Mouse (Mus musculus): ENCODE measurements around the gene Rfx4. TPM values are rescaled to one million over a fixed set of nuclear protein-coding genes. Genes with fewer than 3 reads are reported as not detected.

Gene Rfx4
- polyA plus RNA-seq, 1 experiment from 2014 or later, result not detected

DNA sequence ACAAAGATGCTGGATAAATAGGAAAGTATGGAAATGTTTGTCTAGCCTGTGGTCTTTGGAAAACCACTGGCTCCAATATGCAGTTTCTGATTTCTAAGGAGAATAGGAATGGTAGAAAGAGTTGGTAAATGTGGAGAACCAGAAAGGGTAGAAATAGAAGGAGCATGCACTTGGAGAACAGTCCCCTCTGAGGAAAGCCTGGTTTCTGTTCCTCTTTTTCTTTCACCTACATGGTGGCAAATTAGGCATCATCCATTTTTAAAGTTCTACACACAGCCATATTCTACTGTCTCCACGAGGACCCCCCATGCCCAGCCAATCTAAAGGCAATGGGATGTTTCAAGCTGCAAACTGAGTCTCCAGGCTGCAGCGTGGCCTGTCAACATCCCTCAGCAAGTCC is 81.5 kb downstream of the Rfx4 start:
- H3K27ac ChIP-seq (ENCODE audit: low read length), result no peak overlapping the region
- no peaks in the 10 kb centered on the region for H3K9me3 ChIP-seq (replicated peaks; ENCODE audit: control insufficient read depth, low read length)
- no peak for ATAC-seq (ENCODE audit: low read depth)
- H3K4me1 ChIP-seq (ENCODE audit: control insufficient read depth, low read depth, low read length), result no peaks in the 10 kb centered on the region
- WGBS (ENCODE audit: insufficient replicate concordance), result 37% methylated on average over 2 of the region's 2 CpGs
- H3K4me2 ChIP-seq (ENCODE audit: low read depth, low read length), result no peak overlapping the region
- H3K4me3 ChIP-seq (ENCODE audit: low read depth, low read length), result no peak overlapping the region
- no peaks in the 10 kb centered on the region for H3K36me3 ChIP-seq (ENCODE audit: control insufficient read depth, insufficient read depth)
- no peaks in the 10 kb centered on the region for H3K27me3 ChIP-seq (ENCODE audit: control insufficient read depth, insufficient read depth, low read depth, low read length)
- H3K9ac ChIP-seq (ENCODE audit: low read depth, low read length), result no peak overlapping the region

DNA sequence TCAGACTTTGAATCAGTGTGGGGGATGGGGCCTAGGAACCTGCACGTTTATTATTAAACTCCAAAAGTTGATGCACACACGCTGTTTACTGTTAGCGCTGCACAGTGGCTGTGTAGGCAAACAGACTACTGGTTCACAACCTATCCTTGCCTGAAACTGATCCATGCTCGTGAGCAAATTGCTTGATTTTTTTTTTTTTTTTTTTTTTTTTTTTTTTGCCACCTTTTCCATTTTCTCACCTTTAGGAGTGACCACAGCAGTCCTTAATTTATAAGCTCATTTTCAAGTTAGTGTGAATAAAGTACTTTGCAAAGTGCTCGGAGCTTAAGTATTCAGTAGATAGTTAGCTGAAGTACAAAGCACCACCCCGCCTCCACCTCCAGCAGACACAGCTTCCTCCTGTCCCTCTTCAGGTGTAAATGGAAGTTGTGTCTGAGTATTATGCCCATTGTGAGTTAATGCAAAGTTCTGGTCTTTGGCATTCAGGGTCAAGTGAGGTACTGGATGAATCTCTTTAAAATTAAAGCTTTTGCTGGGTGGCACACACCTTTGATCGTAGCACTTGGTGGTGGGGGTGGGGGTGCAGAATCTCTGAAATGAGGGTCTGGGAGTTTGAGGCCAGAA is 83.1 kb downstream of the Rfx4 start:
- H3K27me3 ChIP-seq (ENCODE audit: control insufficient read depth, insufficient read depth, low read depth, low read length), result no peaks in the 10 kb centered on the region
- whole genome bisulfite sequencing (ENCODE audit: insufficient replicate concordance), result 55% methylated on average over 7 of the region's 7 CpGs
- H3K9ac ChIP-seq (ENCODE audit: low read depth, low read length), result no peak overlapping the region
- H3K36me3 ChIP-seq (ENCODE audit: control insufficient read depth, insufficient read depth), result no peaks in the 10 kb centered on the region
- no peaks in the 10 kb centered on the region for H3K9me3 ChIP-seq (replicated peaks; ENCODE audit: control insufficient read depth, low read length)
- ATAC-seq (ENCODE audit: low read depth), result no peak
- no peaks in the 10 kb centered on the region for H3K4me1 ChIP-seq (ENCODE audit: control insufficient read depth, low read depth, low read length)
- no peak overlapping the region for H3K4me2 ChIP-seq (ENCODE audit: low read depth, low read length)
- H3K27ac ChIP-seq (ENCODE audit: low read length), result no peak overlapping the region
- no peak overlapping the region for H3K4me3 ChIP-seq (ENCODE audit: low read depth, low read length)

DNA sequence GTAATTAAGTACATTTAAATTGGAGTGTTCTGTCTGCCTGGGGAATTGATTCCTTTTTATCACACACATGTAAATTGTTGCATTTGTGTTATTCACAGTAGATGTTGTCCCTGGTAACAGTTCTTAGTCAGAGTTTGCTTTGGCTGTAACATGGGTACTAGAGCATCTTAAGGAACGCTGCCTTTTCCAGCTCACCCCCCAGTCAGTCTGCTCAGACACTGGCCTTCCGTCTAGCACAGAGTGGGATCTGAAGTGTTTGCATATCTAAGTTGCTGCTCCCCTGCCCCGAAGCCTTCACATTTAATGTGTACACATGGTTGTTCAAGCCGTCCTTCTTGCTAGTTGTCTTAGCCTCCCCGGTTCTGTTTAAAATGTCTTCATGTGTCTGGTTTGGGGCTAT is 90.8 kb downstream of the Rfx4 start:
- no peak overlapping the region for H3K4me3 ChIP-seq (ENCODE audit: low read depth, low read length)
- H3K4me1 ChIP-seq (ENCODE audit: control insufficient read depth, low read depth, low read length), result no peaks in the 10 kb centered on the region
- H3K27me3 ChIP-seq (ENCODE audit: control insufficient read depth, insufficient read depth, low read depth, low read length), result no peaks in the 10 kb centered on the region
- no peak overlapping the region for H3K27ac ChIP-seq (ENCODE audit: low read length)
- H3K9me3 ChIP-seq (replicated peaks; ENCODE audit: control insufficient read depth, low read length), result no peaks in the 10 kb centered on the region
- H3K36me3 ChIP-seq (ENCODE audit: control insufficient read depth, insufficient read depth), result no peaks in the 10 kb centered on the region
- no peak for ATAC-seq (ENCODE audit: low read depth)
- H3K9ac ChIP-seq (ENCODE audit: low read depth, low read length), result no peak overlapping the region
- 60% methylated on average over 5 of the region's 5 CpGs for WGBS (ENCODE audit: insufficient replicate concordance)
- H3K4me2 ChIP-seq (ENCODE audit: low read depth, low read length), result no peak overlapping the region

DNA sequence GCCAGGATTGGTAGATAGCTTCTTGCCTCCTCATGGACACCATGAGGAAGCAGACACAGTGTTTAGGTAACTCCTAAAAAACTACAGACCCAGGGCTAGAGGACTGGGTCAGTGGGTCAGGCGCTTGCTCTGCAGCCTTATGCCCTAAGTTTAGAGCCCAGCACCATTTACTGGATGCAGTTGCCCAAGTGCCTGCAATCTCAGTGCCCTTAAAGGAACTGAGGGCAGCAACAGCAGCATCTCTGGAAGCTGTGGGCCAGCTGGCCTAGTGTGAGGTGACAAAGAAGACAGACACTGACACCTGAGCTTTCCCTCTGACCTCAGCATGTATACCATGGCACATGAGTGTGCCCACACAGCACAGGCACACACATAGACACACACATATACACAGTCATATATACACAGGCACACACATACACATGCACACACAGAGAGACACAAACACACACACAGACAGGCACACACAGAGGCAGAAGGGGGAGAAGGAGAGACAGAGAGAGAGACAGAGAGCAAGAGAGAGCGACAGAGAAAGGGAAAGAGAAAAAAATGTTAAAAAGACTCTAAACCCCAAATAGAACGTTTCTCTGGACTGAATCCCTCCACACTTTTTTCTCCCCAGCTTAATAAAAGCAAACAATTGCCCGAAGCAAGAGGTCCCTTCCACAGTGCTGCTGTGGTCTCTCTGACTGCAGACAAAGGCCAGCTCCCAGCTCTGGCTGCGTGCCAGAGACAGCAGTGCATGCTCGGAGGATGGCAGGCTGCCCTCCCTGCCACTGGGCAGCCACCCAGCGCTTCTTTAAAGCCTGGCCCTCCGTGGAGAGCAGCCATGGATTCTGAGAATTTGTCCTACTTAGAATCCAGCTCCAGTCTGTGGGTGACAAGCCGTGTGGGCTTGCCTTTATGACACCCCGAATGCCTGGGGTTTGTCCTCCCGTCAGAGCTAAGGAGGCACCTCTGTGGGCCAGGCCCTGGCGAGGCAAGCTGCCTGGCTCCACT is 96.4 kb downstream of the Rfx4 start:
- Histone ChIP-seq H3K4me3 (ENCODE audit: low read depth, low read length) (no peak overlapping the region), H3K4me1 (ENCODE audit: control insufficient read depth, low read depth, low read length) (no peaks in the 10 kb centered on the region), H3K9me3 (replicated peaks; ENCODE audit: control insufficient read depth, low read length) (no peaks in the 10 kb centered on the region), H3K36me3 (ENCODE audit: control insufficient read depth, insufficient read depth) (no peaks in the 10 kb centered on the region), H3K27me3 (ENCODE audit: control insufficient read depth, insufficient read depth, low read depth, low read length) (no peaks in the 10 kb centered on the region), H3K27ac (ENCODE audit: low read length) (no peak overlapping the region), H3K4me2 (ENCODE audit: low read depth, low read length) (no peak overlapping the region), H3K9ac (ENCODE audit: low read depth, low read length) (no peak overlapping the region)
- ATAC-seq (ENCODE audit: low read depth), result no peak
- 52% methylated on average over 12 of the region's 12 CpGs for WGBS (ENCODE audit: insufficient replicate concordance)

DNA sequence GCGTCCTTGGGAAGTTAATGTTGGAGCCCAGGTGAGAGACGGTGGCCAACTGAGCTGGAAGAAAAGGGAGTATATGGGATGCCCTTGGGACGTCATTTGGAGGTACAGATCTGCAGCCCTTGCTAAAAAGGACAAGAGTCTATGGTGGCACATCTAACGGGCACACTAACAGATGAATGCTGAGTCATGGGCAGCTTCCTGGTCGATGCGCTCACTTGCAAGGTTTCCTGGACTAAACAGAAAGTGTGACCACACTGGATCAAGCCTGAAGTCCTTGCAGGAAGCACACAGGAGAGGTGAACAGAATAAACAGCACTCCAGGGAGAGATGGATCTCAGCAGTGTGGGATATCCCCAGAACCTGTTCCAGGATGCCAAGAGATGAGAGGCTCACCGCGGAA is 98.2 kb downstream of the Rfx4 start:
- Histone ChIP-seq H3K27me3 (ENCODE audit: control insufficient read depth, insufficient read depth, low read depth, low read length) (no peaks in the 10 kb centered on the region), H3K4me3 (ENCODE audit: low read depth, low read length) (no peak overlapping the region), H3K4me1 (ENCODE audit: control insufficient read depth, low read depth, low read length) (no peaks in the 10 kb centered on the region), H3K4me2 (ENCODE audit: low read depth, low read length) (no peak overlapping the region), H3K9me3 (replicated peaks; ENCODE audit: control insufficient read depth, low read length) (no peaks in the 10 kb centered on the region), H3K9ac (ENCODE audit: low read depth, low read length) (no peak overlapping the region), H3K27ac (ENCODE audit: low read length) (no peak overlapping the region), H3K36me3 (ENCODE audit: control insufficient read depth, insufficient read depth) (no peaks in the 10 kb centered on the region)
- ATAC-seq (ENCODE audit: low read depth), result no peak
- WGBS (ENCODE audit: insufficient replicate concordance), result 53% methylated on average over 8 of the region's 8 CpGs

DNA sequence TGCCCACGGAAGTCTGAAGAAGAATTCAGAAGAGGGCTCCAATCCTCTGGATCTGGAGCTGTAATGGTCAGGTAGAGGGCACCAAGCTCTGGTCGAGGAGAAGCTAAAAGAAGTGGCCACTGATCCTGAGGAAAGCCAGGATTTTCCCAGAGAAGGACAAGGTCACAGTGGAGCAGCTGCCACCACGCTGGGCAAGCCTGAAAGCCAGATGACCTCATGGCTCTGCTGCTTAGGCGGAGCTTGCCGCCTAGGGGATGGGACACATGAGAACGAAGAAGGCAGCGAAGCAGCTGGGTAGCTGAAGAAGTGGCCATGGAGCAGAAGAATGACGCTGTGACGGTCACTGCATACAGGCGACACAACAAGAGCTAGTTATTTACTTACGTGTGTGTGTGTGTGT is 99.6 kb downstream of the Rfx4 start:
- Histone ChIP-seq H3K9me3 (replicated peaks; ENCODE audit: control insufficient read depth, low read length) (no peaks in the 10 kb centered on the region), H3K9ac (ENCODE audit: low read depth, low read length) (no peak overlapping the region), H3K4me2 (ENCODE audit: low read depth, low read length) (no peak overlapping the region), H3K4me1 (ENCODE audit: control insufficient read depth, low read depth, low read length) (no peaks in the 10 kb centered on the region), H3K27me3 (ENCODE audit: control insufficient read depth, insufficient read depth, low read depth, low read length) (no peaks in the 10 kb centered on the region), H3K27ac (ENCODE audit: low read length) (no peak overlapping the region), H3K4me3 (ENCODE audit: low read depth, low read length) (no peak overlapping the region), H3K36me3 (ENCODE audit: control insufficient read depth, insufficient read depth) (no peaks in the 10 kb centered on the region)
- no peak for ATAC-seq (ENCODE audit: low read depth)
- WGBS (ENCODE audit: insufficient replicate concordance), result 72% methylated on average over 11 of the region's 11 CpGs

DNA sequence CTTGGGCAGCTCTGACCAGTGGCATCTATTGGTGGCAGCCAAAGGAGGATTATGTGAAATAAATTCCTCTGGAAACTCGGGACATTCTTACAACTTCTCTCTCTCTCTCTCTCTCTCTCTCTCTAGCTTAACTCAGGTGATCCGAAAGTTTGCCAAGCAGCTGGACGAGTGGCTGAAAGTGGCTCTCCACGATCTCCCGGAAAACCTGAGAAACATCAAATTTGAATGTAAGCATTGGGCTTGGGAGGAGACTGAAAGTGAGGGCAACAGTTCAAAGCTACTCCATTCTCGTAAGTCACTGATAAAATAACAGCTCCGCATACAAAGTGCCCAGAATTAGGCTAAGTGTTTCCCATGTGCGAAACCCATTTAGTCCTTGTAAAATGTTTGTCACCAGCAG is 102.5 kb downstream of the Rfx4 start:
- Histone ChIP-seq H3K9me3 (replicated peaks; ENCODE audit: control insufficient read depth, low read length) (no peaks in the 10 kb centered on the region), H3K9ac (ENCODE audit: low read depth, low read length) (no peak overlapping the region), H3K27me3 (ENCODE audit: control insufficient read depth, insufficient read depth, low read depth, low read length) (no peaks in the 10 kb centered on the region), H3K4me1 (ENCODE audit: control insufficient read depth, low read depth, low read length) (no peaks in the 10 kb centered on the region), H3K36me3 (ENCODE audit: control insufficient read depth, insufficient read depth) (no peaks in the 10 kb centered on the region), H3K27ac (ENCODE audit: low read length) (no peak overlapping the region), H3K4me3 (ENCODE audit: low read depth, low read length) (no peak overlapping the region), H3K4me2 (ENCODE audit: low read depth, low read length) (no peak overlapping the region)
- ATAC-seq (ENCODE audit: low read depth), result no peak
- WGBS (ENCODE audit: insufficient replicate concordance), result 58% methylated on average over 8 of the region's 8 CpGs

DNA sequence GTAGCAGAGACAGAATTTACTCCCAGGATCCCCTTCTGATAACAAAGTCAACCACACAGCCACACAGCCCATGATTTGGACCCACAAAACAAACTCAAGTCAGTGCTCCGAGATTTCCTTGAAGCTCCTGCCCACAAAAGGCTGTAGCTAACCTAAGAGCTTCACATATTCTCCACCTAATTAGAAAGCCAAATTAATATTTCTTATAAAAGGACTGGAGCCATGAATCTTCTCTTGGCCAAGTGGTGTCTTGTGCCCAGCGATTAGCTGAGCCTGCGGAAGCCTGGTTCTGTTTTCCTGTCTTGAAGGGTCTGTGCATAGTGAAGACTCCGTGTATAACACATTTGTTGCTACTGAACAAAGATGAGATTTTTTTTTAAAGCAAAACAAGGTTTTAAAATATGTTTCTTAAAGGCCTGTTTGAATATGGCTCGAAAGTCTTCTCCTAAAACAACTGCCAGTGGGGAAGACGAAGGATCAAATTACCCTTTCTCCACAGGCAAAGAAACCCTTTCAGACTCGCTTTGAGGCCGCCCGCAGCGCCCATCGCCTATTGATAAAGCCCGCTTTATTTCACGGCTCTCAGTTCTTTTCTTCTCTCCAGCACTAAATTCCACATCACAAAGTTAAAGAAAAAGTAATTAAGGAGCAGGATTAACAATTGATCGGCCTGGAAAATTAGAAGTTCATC is 103.1 kb downstream of the Rfx4 start:
- no peaks in the 10 kb centered on the region for H3K27me3 ChIP-seq (ENCODE audit: control insufficient read depth, insufficient read depth, low read depth, low read length)
- H3K36me3 ChIP-seq (ENCODE audit: control insufficient read depth, insufficient read depth), result no peaks in the 10 kb centered on the region
- no peak for ATAC-seq (ENCODE audit: low read depth)
- no peaks in the 10 kb centered on the region for H3K4me1 ChIP-seq (ENCODE audit: control insufficient read depth, low read depth, low read length)
- no peaks in the 10 kb centered on the region for H3K9me3 ChIP-seq (replicated peaks; ENCODE audit: control insufficient read depth, low read length)
- H3K4me2 ChIP-seq (ENCODE audit: low read depth, low read length), result no peak overlapping the region
- H3K27ac ChIP-seq (ENCODE audit: low read length), result no peak overlapping the region
- H3K9ac ChIP-seq (ENCODE audit: low read depth, low read length), result no peak overlapping the region
- H3K4me3 ChIP-seq (ENCODE audit: low read depth, low read length), result no peak overlapping the region
- 49% methylated on average over 14 of the region's 14 CpGs for WGBS (ENCODE audit: insufficient replicate concordance)

Measured in liver, embryonic 16.5 days (tissue).